Mouse (Mus musculus): Measurements from ENCODE around the gene Cntrob.

DNA sequence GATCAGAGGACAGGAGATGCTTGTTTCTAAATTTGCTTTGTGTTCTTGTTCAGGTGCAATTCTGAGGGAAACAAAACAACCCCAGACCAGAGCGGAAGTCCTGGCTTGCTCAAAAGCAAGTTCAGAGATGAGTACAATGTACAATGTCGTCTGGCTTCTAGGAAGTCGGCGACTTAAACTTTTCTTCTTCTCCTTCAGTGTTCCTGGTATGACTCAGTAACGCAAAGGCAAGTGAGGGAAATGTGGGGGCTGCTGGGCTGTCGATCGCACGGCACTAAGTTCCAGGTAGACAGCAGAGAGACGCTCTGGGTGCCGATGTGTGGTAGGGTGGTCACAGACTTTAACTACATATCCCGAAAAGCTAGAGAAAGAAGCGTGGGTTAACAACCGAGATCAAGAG lies 55.5 kb downstream of the Cntrob start:
- TF ChIP-seq CTCF (IDR thresholded peaks at IDR 0.05; ENCODE audit: extremely low read depth, insufficient read depth, insufficient read length, insufficient replicate concordance) (no peak), POLR2A (IDR thresholded peaks at IDR 0.05; ENCODE audit: low read depth, low read length) (no peak)

All from spleen, adult 2 months (tissue).